Mouse (Mus musculus): Measurements from ENCODE around the gene Otulinl.

The Otulinl gene

GRCm38 (mm10) chr15:27656626-27657025 lies 24.8 kb downstream of the Otulinl start:
- DNase-seq (ENCODE audit: low spot score), result no peak

- no peak for DNase-seq (ENCODE audit: low spot score)
Observed at GRCm38 (mm10) chr15:27655015-27655414, 26.4 kb downstream of the Otulinl start.

- DNase-seq (ENCODE audit: low spot score), result no peak
Observed at GRCm38 (mm10) chr15:27647686-27648085, 33.7 kb downstream of the Otulinl start.

GRCm38 (mm10) chr15:27646665-27647064 lies 34.7 kb downstream of the Otulinl start:
- no peak for DNase-seq (ENCODE audit: low spot score)

GRCm38 (mm10) chr15:27645250-27645649 lies 36.1 kb downstream of the Otulinl start:
- no peak for DNase-seq (ENCODE audit: low spot score)

GRCm38 (mm10) chr15:27642895-27643294 lies 38.5 kb downstream of the Otulinl start:
- peak; percentile 57 for DNase-seq (ENCODE audit: low spot score)

- peak; percentile 80 for DNase-seq (ENCODE audit: low spot score)
Observed at GRCm38 (mm10) chr15:27641171-27641570, 40.2 kb downstream of the Otulinl start.

DNA sequence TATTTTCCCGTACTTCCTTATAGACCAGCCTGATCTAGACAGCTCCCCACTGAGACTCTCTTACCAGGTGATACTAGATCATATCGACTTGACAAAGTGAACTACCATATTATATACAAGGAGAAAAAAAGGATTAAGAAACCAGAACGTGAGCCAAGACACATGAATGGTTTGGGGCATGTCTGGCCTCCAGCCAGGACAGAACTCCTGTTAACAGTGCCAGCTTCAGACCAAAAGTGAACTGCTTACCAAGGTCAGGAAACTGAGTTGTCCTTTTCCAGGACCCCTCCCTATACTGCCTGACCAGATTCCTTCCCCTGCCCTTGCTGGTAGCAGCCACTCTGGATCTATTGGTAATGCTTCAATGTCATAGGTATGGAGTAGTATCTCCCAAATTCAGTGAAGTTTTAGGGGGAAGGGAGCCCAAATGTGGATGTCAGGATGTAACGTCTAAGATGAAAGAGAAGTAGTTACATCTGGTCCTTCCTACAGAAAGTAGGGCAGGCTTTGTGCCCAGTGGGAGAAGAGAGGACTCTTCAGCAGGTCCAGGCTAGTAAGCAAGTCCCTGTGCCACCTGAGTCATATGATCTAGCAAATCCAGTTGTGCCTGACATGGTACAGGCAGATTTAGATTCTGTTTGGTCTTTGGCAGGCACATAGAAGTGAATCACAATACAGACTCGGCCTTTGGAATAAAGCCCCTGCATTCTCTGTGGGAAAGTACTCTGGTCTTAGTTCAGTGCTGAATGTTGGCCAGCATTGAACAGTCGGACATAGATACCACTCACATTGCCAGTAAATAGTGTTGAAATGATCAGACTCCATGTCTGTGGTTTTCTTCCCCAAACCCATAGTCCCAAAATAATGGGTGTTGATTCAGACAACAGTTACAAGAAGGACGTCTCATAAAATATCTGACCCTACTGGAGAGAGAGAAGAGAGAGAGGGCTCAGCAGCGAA lies 47.2 kb downstream of the Otulinl start:
- DNase-seq (ENCODE audit: low spot score), result no peak

DNA sequence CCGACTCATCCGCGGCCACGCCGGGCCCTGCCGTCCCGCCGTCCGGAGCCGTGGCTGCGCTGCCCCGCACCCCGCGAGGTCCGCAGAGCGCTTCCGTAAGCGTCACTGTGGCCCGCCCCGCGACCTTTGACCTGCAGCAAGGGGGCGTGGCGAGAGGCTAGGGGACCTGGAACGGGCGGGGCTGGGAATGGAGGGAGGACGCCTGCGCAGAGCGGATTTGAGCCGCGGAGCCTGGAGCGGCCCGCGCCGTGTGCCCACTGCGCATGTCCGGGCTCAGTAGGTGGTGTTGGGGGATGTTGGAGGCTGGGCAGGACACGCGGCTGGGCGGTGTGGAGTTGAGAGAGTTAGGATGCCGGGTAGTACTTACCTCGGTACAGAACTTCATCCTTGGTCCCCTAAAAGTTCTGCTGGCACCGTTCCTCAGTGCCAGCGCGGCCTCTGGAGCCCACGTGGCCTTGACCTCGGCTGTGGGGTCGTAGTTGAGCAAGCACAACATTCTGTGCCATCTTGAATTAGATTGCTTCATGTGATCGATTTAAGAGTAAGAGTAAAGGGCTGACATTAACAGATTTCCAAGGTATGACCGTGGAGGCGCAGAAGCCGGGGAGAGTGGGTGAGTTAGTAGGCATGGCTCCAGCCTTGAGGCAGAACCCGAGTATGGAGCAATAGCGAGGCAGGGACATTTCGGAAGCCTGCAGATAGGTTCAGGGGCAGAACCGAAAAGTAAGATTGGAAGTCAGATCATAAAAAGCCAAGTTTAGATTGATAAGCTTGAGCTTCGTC lies 50.6 kb downstream of the Otulinl start, which contains the start of gene Otulin:
TSS of gene Otulin (minus strand) at position 93 of the 783 bp plus-strand sequence.
- peak; percentile 95 for DNase-seq (ENCODE audit: low spot score)

DNA sequence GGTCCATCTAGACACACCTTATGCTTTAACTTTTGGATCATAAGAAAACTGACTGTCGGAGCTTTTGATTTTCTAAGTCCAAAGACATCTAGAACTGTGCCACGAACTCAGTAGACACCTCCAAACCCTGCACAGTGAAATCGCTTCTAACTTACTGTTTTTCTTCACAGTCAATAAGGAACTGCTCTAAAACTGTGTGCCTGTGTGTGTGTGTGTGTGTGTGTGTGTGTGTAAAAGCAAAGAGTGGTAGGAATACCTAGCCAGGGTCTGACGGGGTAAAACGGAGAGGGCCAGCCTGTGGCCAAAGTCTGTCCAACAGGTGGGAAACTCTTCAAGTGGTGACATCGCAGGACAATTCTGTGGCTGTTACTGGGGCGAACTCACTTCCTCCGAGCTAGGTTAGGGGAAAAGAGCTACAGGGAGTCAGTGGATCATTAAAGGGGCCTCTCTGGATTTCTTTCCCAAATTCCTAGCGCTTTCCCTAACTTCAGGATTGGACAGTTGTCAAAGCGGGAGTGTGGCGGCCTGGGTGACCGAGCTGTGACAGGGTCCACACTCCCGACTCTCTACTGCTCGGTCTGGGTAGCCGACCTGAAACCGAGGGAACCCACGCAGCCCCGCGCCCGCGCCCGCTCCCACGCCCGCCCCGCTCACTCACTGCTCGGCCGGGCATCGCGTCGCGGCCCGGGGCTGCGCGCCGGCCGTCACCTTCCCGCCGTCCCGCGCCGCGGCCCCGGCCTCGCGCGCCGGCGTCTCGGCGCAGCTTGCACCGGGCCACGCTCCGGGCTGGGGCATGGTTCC lies 51.4 kb downstream of the Otulinl start:
- DNase-seq (ENCODE audit: low spot score), result peak; percentile 19

DNA sequence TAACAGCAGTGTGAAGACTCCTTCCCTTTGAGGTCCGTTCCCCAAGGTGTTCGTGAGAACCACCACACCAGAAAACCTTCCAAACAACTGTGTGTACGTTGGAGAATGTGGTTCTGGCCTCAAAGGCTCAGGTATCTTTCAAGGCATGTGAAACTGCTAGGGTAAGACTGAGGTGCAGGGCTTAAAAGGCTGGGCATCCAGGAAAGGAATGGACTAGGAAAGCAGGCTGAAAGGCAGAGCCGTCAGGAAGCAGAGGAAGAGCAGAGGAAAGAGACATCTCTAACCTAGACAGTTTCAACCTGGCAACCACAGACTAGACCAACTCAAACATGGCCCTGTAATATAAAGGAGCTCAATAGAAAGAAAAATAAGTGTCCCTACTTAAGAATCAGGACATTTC lies 52.3 kb downstream of the Otulinl start:
- DNase-seq (ENCODE audit: low spot score), result no peak

DNA sequence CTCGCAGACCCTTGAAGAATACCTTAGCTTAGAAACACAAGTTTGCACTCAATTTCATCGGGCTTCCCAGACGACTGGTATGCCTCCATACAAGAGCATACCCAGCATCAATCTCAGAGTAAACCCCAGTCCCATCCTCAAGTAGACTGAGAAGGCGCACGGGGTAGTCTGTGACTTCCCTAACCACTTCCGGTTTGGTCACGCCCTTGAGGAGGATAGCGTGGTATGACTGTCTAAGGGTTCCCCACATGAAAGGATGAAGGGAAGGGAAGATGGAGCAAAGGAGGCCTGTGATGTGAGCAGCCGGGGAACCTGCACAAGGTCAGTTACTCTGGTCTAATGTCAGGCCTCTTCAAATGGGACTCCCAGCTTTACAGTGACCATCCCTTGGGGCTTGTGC lies 53.6 kb downstream of the Otulinl start:
- peak; percentile 82 for DNase-seq (ENCODE audit: low spot score)

DNA sequence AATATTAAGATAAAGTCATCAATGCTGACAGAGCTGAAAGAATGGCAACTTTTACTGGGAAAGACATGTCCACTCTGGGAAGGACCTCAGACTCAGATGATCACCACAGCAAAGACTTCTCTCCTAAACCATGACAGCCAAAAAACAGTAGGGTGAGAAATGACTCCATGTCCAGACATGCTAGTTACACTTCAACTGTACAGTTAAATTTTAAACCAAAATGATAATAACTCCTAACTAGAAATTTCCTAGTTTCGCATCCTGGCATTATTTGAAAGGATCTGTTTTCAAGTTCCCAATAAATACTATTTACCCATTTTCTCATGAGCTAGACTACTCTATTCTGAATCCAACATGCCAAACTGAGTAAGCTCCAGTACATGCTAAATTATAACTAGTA lies 55.1 kb downstream of the Otulinl start:
- DNase-seq (ENCODE audit: low spot score), result no peak

DNA sequence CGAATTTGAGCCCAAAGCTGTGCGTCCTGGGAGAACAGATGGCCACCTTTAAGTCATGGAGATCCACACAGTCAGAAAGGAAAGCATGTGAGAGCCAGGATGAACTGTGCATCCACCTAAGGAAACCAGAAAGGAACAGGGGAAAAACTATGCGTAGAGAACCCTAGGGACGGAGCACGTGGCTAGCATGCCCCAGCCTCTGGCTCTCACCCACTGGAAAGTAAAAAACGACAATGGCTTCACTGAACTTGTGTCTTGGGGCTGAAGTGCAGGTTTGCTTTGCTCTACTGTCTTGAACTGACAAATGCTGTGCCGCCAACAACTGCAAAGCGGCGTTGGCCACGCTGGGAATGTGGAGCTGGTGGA lies 55.5 kb downstream of the Otulinl start:
- no peak for DNase-seq (ENCODE audit: low spot score)

- peak; percentile 41 for DNase-seq (ENCODE audit: low spot score)
Observed at GRCm38 (mm10) chr15:27625014-27625889, 56.1 kb downstream of the Otulinl start.

GRCm38 (mm10) chr15:27623286-27623685 lies 58.1 kb downstream of the Otulinl start:
- no peak for DNase-seq (ENCODE audit: low spot score)

- no peak for DNase-seq (ENCODE audit: low spot score)
Observed at GRCm38 (mm10) chr15:27620475-27621185, 60.7 kb downstream of the Otulinl start.

DNA sequence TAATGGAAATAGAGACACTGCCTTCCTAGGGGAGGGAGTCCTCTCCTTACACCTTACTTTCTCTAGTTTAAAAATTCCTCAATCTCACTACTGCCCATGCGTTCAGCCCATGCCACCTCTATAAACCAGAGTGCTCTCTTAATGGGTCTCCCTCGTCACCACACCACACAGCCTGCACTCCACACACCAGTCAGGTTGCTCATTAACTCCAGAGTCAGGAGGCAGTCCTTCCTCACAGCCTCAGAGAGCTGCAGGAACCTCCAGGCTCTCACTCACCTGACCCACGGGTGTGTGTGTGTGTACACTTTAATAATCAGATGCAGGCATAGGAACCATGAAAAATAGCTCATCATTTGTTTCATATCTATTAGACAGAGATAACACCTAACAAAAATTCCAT lies 61.7 kb downstream of the Otulinl start:
- DNase-seq (ENCODE audit: low spot score), result no peak

GRCm38 (mm10) chr15:27618778-27619533 lies 62.4 kb downstream of the Otulinl start:
- no peak for DNase-seq (ENCODE audit: low spot score)

GRCm38 (mm10) chr15:27617227-27617626 lies 64.2 kb downstream of the Otulinl start:
- no peak for DNase-seq (ENCODE audit: low spot score)

Data from T-cell, adult 2 months (primary cell).